Mouse (Mus musculus) hindbrain, embryonic 13.5 days (tissue): ENCODE results near the gene Itgav. TPM values are rescaled to one million over a fixed set of nuclear protein-coding genes. Genes with fewer than 3 reads are reported as not detected.

ENCODE experiments used
- ATAC-seq: fragments of 200-750 bp; cut with Nextera tagmentation; 2 replicates; pipeline ENCODE4 v1.8.0; 2017; ENCODE audit warnings: moderate TSS enrichment; ENCODE audit not compliant: low FRiP score
- H3K27ac ChIP-seq: fragments of 300-500 bp; sonication (generic); 2 replicates; pipeline ENCODE4 v1.5.1; 2015; ENCODE audit warnings: inconsistent platforms, mild to moderate bottlenecking, moderate library complexity
- H3K27me3 ChIP-seq: fragments of 300-500 bp; sonication (generic); 2 replicates; pipeline ENCODE4 v1.6.1; 2015; ENCODE audit warnings: mild to moderate bottlenecking, inconsistent platforms
- H3K36me3 ChIP-seq: fragments of 300-500 bp; sonication (generic); 2 replicates; pipeline ENCODE4 v1.6.1; 2015; ENCODE audit warnings: mild to moderate bottlenecking, inconsistent platforms
- H3K4me1 ChIP-seq: fragments of 300-500 bp; sonication (generic); replicated peaks from 2 replicates; pipeline ENCODE4 v1.6.1; 2015; ENCODE audit warnings: inconsistent platforms
- H3K4me2 ChIP-seq: fragments of 300-500 bp; sonication (generic); 2 replicates; pipeline ENCODE4 v1.6.1; 2015; ENCODE audit warnings: inconsistent platforms, mild to moderate bottlenecking, moderate library complexity
- H3K4me3 ChIP-seq: fragments of 300-500 bp; sonication (generic); 2 replicates; pipeline ENCODE4 v1.5.1; 2015; ENCODE audit warnings: mild to moderate bottlenecking, inconsistent platforms
- H3K9ac ChIP-seq: fragments of 300-500 bp; sonication (generic); 2 replicates; pipeline ENCODE4 v1.6.1; 2015; ENCODE audit warnings: mild to moderate bottlenecking, inconsistent platforms
- H3K9me3 ChIP-seq: fragments of 300-500 bp; sonication (generic); 2 replicates; pipeline ENCODE4 v1.6.1; 2016; ENCODE audit warnings: inconsistent platforms
- WGBS: fragments of 180-500 bp; shearing (Covaris S2); methylation state at CpG from one replicate; pipeline ENCODE4 v1.1.7; 2015; 5-methylcytosine and 5-hydroxymethylcytosine counted together
- polyA plus RNA-seq: library from polyadenylated mRNA; unstranded; fragments of >200 nt; fragmentation: Nextera tagmentation; extraction: Ambion mirVana; gene quantifications from 2 replicates; pipeline ENCODE4 v1.2.1, GENCODE M21; 2015

The Itgav gene
- polyA plus RNA-seq, 1 experiment from 2014 or later = 20.1 TPM

- Histone ChIP-seq H3K4me2 (no peak overlapping the region), H3K36me3 (0 out of 2 replicates have a peak, but pooled peaks cover 4% of the 10 kb centered on the region), H3K4me1 (0 out of 2 replicates have a peak, but pooled peaks cover 7% of the 10 kb centered on the region), H3K9me3 (no peaks in the 10 kb centered on the region), H3K4me3 (no peak overlapping the region), H3K27me3 (no peaks in the 10 kb centered on the region), H3K27ac (no peak overlapping the region), H3K9ac (no peak overlapping the region)
- ATAC-seq = no peak
- 86% methylated on average over 14 of the region's 14 CpGs for WGBS
Measured at GRCm38 (mm10) chr2:83738586-83739251, 14.5 kb downstream of the Itgav start.

GRCm38 (mm10) chr2:83739461-83740124 lies 15.4 kb downstream of the Itgav start:
- no peak for ATAC-seq
- no peak overlapping the region for H3K9ac ChIP-seq
- no peaks in the 10 kb centered on the region for H3K27me3 ChIP-seq
- 0 out of 2 replicates have a peak, but pooled peaks cover 7% of the 10 kb centered on the region for H3K4me1 ChIP-seq
- H3K4me3 ChIP-seq = no peak overlapping the region
- 0 out of 2 replicates have a peak, but pooled peaks cover 4% of the 10 kb centered on the region for H3K36me3 ChIP-seq
- WGBS = 72% methylated on average over 9 of the region's 9 CpGs
- H3K4me2 ChIP-seq = no peak overlapping the region
- no peak overlapping the region; the same call in 1 of the 2 replicates for H3K27ac ChIP-seq
- no peaks in the 10 kb centered on the region for H3K9me3 ChIP-seq

- Histone ChIP-seq H3K27ac (no peak overlapping the region), H3K27me3 (no peaks in the 10 kb centered on the region), H3K9me3 (no peaks in the 10 kb centered on the region), H3K4me3 (no peak overlapping the region), H3K36me3 (0 out of 2 replicates have a peak, but pooled peaks cover 4% of the 10 kb centered on the region), H3K4me2 (no peak overlapping the region), H3K4me1 (0 out of 2 replicates have a peak, but pooled peaks cover 7% of the 10 kb centered on the region), H3K9ac (no peak overlapping the region)
- WGBS = 47% methylated on average over 5 of the region's 5 CpGs
- ATAC-seq = no peak
Measured at GRCm38 (mm10) chr2:83740601-83741031, 16.4 kb downstream of the Itgav start.

GRCm38 (mm10) chr2:83742210-83742609 lies 18.0 kb downstream of the Itgav start:
- no peaks in the 10 kb centered on the region for H3K9me3 ChIP-seq
- 0 out of 2 replicates have a peak, but pooled peaks cover 4% of the 10 kb centered on the region for H3K36me3 ChIP-seq
- whole genome bisulfite sequencing = 45% methylated on average over 9 of the region's 9 CpGs
- ATAC-seq = no peak
- no peaks in the 10 kb centered on the region for H3K27me3 ChIP-seq
- no peak overlapping the region for H3K4me3 ChIP-seq
- 0 out of 2 replicates have a peak, but pooled peaks cover 7% of the 10 kb centered on the region for H3K4me1 ChIP-seq
- H3K4me2 ChIP-seq = no peak overlapping the region
- H3K9ac ChIP-seq = no peak overlapping the region
- H3K27ac ChIP-seq = no peak overlapping the region

DNA sequence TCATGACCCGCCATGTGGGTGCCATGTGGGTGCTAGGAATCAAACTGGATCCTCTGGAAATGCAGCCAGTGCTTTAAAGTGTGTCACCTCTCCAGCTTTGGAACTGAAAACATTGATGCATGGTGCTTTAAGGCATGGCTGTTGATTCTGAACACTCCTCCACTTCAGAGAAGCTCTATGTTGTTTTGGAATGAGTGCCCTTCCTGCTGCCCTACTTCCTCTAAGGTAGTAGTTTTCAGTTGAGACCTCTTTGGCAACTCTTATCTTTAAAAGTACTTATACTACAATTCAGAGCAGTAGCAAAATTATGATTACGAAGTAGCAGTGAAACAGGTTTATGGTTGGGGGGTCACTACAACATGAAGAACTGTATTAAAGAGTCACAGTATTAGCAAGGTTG lies 18.6 kb downstream of the Itgav start:
- WGBS = 93% methylated on average over 2 of the region's 2 CpGs

DNA sequence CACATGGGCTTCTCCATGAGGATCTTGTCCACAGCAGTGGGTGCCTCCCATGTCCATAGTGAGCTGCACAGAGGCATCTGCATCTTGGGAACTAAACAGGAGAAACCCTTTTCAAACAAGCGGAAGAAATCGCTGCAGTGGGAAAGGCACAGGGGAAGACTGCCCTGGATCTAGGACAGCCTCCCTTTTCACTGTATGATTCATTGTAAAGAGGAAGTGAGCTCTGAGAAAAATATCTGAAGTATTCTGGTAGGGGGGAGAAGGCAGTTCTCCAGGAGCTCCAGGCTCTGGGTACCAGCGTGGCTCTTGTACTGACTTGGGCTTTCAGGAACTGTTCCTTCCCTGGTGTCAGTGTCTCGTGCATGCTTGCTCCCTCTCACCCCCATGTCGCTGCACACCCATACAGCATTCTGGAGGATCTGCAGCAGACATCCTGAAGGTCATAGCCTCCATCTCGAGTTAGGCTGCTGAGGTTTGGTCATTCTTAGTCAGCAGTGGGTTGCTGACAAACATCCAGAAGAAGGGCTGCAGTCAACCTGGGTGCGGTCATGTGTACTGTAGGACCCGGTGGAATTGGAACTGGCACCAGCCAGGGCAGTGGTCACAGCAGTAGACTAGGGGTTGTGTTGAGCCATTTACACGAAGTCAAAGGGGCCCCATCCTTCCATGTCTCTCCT lies 20.2 kb downstream of the Itgav start:
- no peak overlapping the region for H3K4me2 ChIP-seq
- no peak for ATAC-seq
- H3K27ac ChIP-seq = no peak overlapping the region
- 0 out of 2 replicates have a peak, but pooled peaks cover 4% of the 10 kb centered on the region for H3K4me1 ChIP-seq
- no peaks in the 10 kb centered on the region for H3K27me3 ChIP-seq
- no peak overlapping the region; the same call in 1 of the 2 replicates for H3K9ac ChIP-seq
- H3K9me3 ChIP-seq = no peaks in the 10 kb centered on the region
- no peak overlapping the region for H3K4me3 ChIP-seq
- 0 out of 2 replicates have a peak, but pooled peaks cover 7% of the 10 kb centered on the region for H3K36me3 ChIP-seq
- WGBS = 84% methylated on average over 9 of the region's 9 CpGs

More for the DNA sequence above, 18.6 kb downstream of the Itgav start:
- H3K4me3 ChIP-seq = no peak overlapping the region
- H3K27ac ChIP-seq = no peak overlapping the region
- no peak overlapping the region for H3K9ac ChIP-seq
- H3K27me3 ChIP-seq = no peaks in the 10 kb centered on the region
- no peaks in the 10 kb centered on the region for H3K9me3 ChIP-seq
- 0 out of 2 replicates have a peak, but pooled peaks cover 4% of the 10 kb centered on the region for H3K36me3 ChIP-seq
- no peak for ATAC-seq
- H3K4me2 ChIP-seq = no peak overlapping the region
- 0 out of 2 replicates have a peak, but pooled peaks cover 7% of the 10 kb centered on the region for H3K4me1 ChIP-seq

- no peak overlapping the region for H3K9ac ChIP-seq
- H3K4me1 ChIP-seq = no peaks in the 10 kb centered on the region
- H3K4me3 ChIP-seq = no peak overlapping the region
- no peak for ATAC-seq
- 0 out of 2 replicates have a peak, but pooled peaks cover 7% of the 10 kb centered on the region for H3K36me3 ChIP-seq
- H3K9me3 ChIP-seq = no peaks in the 10 kb centered on the region
- no peaks in the 10 kb centered on the region for H3K27me3 ChIP-seq
- H3K4me2 ChIP-seq = no peak overlapping the region
- 85% methylated on average over 6 of the region's 6 CpGs for WGBS
- H3K27ac ChIP-seq = no peak overlapping the region
Measured at GRCm38 (mm10) chr2:83745257-83745656, 21.1 kb downstream of the Itgav start.

DNA sequence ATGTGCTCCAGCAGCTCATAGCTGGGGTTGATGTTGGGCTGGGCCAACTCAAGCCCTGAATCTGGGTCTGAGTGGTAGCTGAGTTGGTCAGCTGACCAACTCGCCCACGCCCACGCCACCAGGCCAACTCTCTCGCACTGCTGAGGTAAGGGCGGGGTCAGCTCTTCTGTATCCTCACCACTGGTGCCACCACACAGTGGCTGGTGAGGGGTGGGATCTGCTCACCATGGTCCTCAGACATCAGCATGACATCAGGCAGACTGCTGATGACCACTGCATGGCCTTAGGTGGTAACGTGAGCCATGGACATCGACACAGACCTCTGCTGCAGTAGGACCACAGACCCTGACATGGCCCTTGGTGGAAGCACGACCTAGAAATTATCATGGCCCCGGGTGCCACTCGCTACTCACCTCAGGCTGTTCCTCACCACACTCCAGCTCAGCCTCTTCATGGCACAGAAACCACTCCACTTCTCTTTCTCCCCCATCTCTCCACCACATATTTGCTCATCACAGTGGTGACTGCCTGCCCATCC lies 24.5 kb downstream of the Itgav start:
- ATAC-seq = no peak
- H3K36me3 ChIP-seq = 0 out of 2 replicates have a peak, but pooled peaks cover 7% of the 10 kb centered on the region
- 96% methylated on average over 10 of the region's 10 CpGs for WGBS
- H3K4me3 ChIP-seq = no peak overlapping the region
- no peaks in the 10 kb centered on the region for H3K9me3 ChIP-seq
- H3K27ac ChIP-seq = no peak overlapping the region
- H3K9ac ChIP-seq = no peak overlapping the region
- no peaks in the 10 kb centered on the region for H3K4me1 ChIP-seq
- no peaks in the 10 kb centered on the region for H3K27me3 ChIP-seq
- no peak overlapping the region for H3K4me2 ChIP-seq

DNA sequence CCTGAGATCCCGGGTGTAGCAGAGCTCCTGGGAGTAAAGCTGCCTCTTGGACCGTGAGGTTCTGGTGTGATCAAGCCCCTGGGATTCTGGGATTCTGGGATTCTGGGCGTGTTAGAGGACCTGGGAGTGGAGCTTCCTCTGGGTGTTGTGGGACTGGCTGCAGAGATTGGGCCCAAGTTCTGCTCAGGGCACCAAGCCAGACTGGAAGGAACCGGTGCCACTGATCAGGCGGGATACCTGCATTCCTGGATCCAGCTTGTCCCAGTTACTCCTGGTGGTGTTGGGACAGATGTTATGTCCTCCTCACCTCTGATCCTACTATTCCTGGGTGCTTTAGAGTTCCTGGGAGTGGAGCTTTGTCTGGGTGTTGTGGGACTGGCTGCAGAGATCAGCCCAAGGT lies 28.8 kb downstream of the Itgav start:
- Histone ChIP-seq H3K9me3 (no peaks in the 10 kb centered on the region), H3K27ac (no peak overlapping the region), H3K4me2 (no peak overlapping the region), H3K36me3 (0 out of 2 replicates have a peak, but pooled peaks cover 7% of the 10 kb centered on the region), H3K9ac (no peak overlapping the region), H3K27me3 (no peaks in the 10 kb centered on the region), H3K4me3 (no peak overlapping the region), H3K4me1 (no peaks in the 10 kb centered on the region)
- 97% methylated on average over 5 of the region's 5 CpGs for WGBS
- no peak for ATAC-seq

GRCm38 (mm10) chr2:83754306-83754837 lies 30.2 kb downstream of the Itgav start:
- H3K9me3 ChIP-seq = no peaks in the 10 kb centered on the region
- no peak overlapping the region for H3K4me3 ChIP-seq
- H3K4me2 ChIP-seq = no peak overlapping the region
- peaks cover 8% of the 10 kb centered on the region for H3K4me1 ChIP-seq
- no peaks in the 10 kb centered on the region for H3K36me3 ChIP-seq
- no peak overlapping the region for H3K9ac ChIP-seq
- no peak for ATAC-seq
- no peaks in the 10 kb centered on the region for H3K27me3 ChIP-seq
- H3K27ac ChIP-seq = no peak overlapping the region
- 86% methylated on average over 5 of the region's 5 CpGs for WGBS

DNA sequence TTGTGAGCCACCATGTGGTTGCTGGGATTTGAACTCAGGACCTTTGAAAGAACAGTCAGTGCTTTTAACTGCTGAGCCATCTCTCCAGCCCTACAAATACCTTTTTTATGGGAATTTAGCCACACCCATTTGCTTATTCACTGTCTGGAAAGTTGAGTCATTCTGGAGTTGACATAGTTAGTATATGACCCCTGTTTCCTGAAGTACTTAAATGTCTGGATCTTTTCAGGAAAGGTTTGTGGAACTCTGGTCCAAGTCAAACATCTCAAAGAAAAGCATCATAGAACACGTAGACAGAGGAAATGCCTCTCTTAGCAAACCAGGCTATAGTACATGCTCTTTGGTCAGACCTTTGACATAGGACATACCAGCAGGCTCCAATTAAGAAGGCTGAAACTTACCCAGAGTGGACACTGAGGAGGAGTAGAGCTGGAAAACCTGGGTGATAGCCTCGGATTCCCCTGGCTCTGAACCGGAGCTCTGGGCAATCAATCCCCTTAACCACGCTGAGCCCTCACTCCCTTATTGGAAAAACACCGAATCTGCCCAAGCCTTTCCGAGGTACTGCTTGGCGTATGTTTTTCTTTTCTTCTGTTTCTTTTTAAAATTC lies 34.5 kb downstream of the Itgav start:
- H3K4me1 ChIP-seq = peaks cover 15% of the 10 kb centered on the region
- peak overlapping the region; percentile 45 for H3K4me2 ChIP-seq
- H3K27ac ChIP-seq = peak overlapping the region; percentile 71
- ATAC-seq = no peak; the same call in 1 of the 2 replicates
- 23% methylated on average over 7 of the region's 7 CpGs for WGBS
- H3K4me3 ChIP-seq = peak overlapping the region; percentile 25
- H3K9me3 ChIP-seq = no peaks in the 10 kb centered on the region
- H3K9ac ChIP-seq = peak overlapping the region; percentile 53
- H3K36me3 ChIP-seq = no peaks in the 10 kb centered on the region
- no peaks in the 10 kb centered on the region for H3K27me3 ChIP-seq
